Mouse (Mus musculus) heart, postnatal 0 days (tissue): ENCODE results near the gene Arf4. TPM values are rescaled to one million over a fixed set of nuclear protein-coding genes. Genes with fewer than 3 reads are reported as not detected.
"Not testable (repeated sequence)": the region's sequence is repeated elsewhere in the genome, so short reads cannot be mapped to it uniquely, and the experiment has no call there.

Experiments used
- ATAC-seq: fragments of 200-750 bp; cut with Nextera tagmentation; 2 replicates; pipeline ENCODE4 v1.8.0; 2017; ENCODE audit warnings: low read depth, moderate number of reproducible peaks, moderate library complexity; ENCODE audit not compliant: insufficient read depth
- DNase-seq: peaks from one replicate; pipeline ENCODE4 v3.0.0-alpha.2; 2016; ENCODE audit warnings: low spot score
- H3K27ac ChIP-seq: fragments of 300-500 bp; sonication (generic); 2 replicates; pipeline ENCODE4 v1.5.1; 2014; ENCODE audit warnings: low read depth, mild to moderate bottlenecking
- H3K27me3 ChIP-seq: fragments of 300-500 bp; sonication (generic); 2 replicates; pipeline ENCODE4 v1.6.1; 2014; ENCODE audit warnings: low read length, mixed read lengths; ENCODE audit not compliant: control insufficient read depth, insufficient read depth
- H3K36me3 ChIP-seq: fragments of 300-500 bp; sonication (generic); replicated peaks from 2 replicates; pipeline ENCODE4 v1.6.1; 2014; ENCODE audit warnings: low read length, mixed read lengths; ENCODE audit not compliant: control insufficient read depth, insufficient read depth
- H3K4me1 ChIP-seq: fragments of 300-500 bp; sonication (generic); 2 replicates; pipeline ENCODE4 v1.6.1; 2014; ENCODE audit warnings: antibody characterized with exemption; ENCODE audit not compliant: control insufficient read depth, insufficient read depth
- H3K4me2 ChIP-seq: fragments of 300-500 bp; sonication (generic); 2 replicates; pipeline ENCODE4 v1.6.1; 2014; ENCODE audit warnings: low read depth, mild to moderate bottlenecking, low read length, moderate library complexity
- H3K4me3 ChIP-seq: fragments of 300-500 bp; sonication (generic); 2 replicates; pipeline ENCODE4 v1.5.1; 2014; ENCODE audit warnings: low read depth, low read length
- H3K9ac ChIP-seq: fragments of 300-500 bp; sonication (generic); replicated peaks from 2 replicates; pipeline ENCODE4 v1.6.1; 2014; ENCODE audit warnings: low read depth, low read length, mixed read lengths
- H3K9me3 ChIP-seq: fragments of 300-500 bp; sonication (generic); replicated peaks from 2 replicates; pipeline ENCODE4 v1.6.1; 2016; ENCODE audit warnings: low read length; ENCODE audit not compliant: control insufficient read depth
- CTCF ChIP-seq: IDR thresholded peaks from 2 replicates; pipeline ENCODE4 v1.5.1; 2016; ENCODE audit warnings: antibody characterized with exemption, control low read depth, low read depth
- EP300 ChIP-seq: IDR thresholded peaks from 2 replicates; pipeline ENCODE4 v1.6.1; 2016; ENCODE audit warnings: antibody characterized with exemption, low read depth
- WGBS: fragments of 180-500 bp; shearing (Covaris S2); extraction: QIAGEN DNeasy Blood & Tissue Kit; methylation state at CpG from one replicate; pipeline ENCODE4 v1.1.7; 2014; 5-methylcytosine and 5-hydroxymethylcytosine counted together
- polyA plus RNA-seq: library from polyadenylated mRNA; unstranded; fragments of >200 nt; fragmentation: Nextera tagmentation; extraction: Ambion mirVana; gene quantifications from 2 replicates; pipeline ENCODE4 v1.2.1, GENCODE M21; 2015
- total RNA-seq: library from RNA; depleted of rRNA; stranded (reverse); fragments of >200 nt; gene quantifications from 2 replicates; pipeline ENCODE4 v1.2.3, GENCODE M21; 2014; ENCODE audit warnings: low replicate concordance

Gene Arf4
- total and polyA plus RNA-seq, 2 experiments from 2014 or later: 119 to 264 TPM

DNA sequence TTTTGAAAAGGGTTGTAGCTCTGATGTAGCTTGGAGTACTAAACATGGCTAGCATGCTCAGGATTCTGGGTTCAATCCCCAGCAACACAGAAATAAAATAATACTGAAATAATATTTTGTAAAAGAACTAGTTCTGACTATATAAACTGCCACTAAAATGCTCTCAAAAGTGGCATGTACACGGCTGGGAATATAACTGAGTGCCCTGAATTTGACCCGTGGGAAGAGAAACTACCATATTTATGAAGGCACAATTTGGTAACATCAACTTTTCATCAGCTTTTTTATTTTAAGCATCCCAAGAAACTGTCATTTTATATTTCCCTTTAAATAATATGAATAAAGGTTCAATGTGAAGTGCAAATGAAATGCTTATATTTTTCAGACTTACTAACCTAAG is 26.0 kb downstream of the Arf4 start:
- peaks cover 19% of the 10 kb centered on the region for H3K4me1 ChIP-seq
- no peaks in the 10 kb centered on the region for H3K9me3 ChIP-seq
- H3K36me3 ChIP-seq: peaks cover 26% of the 10 kb centered on the region
- ATAC-seq: no peak
- no peak overlapping the region for H3K4me3 ChIP-seq
- H3K9ac ChIP-seq: no peak overlapping the region
- no peaks in the 10 kb centered on the region for H3K27me3 ChIP-seq
- no peak overlapping the region for H3K27ac ChIP-seq
- no peak overlapping the region for H3K4me2 ChIP-seq
- 88% methylated on average over 2 of the region's 2 CpGs for WGBS
- no peak for DNase-seq
- TF ChIP-seq EP300 (no peak), CTCF (no peak)

- TF ChIP-seq CTCF (no peak), EP300 (no peak)
- peak overlapping the region; percentile 92 for H3K27ac ChIP-seq
- no peak for ATAC-seq
- peak overlapping the region; percentile 91 for H3K4me3 ChIP-seq
- no peaks in the 10 kb centered on the region for H3K9me3 ChIP-seq
- peaks cover 25% of the 10 kb centered on the region for H3K4me1 ChIP-seq
- peak overlapping the region; percentile 84 for H3K9ac ChIP-seq
- H3K27me3 ChIP-seq: no peaks in the 10 kb centered on the region
- H3K36me3 ChIP-seq: peaks cover 22% of the 10 kb centered on the region
- no peak for DNase-seq
- H3K4me2 ChIP-seq: peak overlapping the region; percentile 97
- WGBS: 13% methylated on average over 6 of the region's 6 CpGs
These were observed 30.1 kb downstream of the Arf4 start for GRCm38 (mm10) chr14:26667991-26668370.

DNA sequence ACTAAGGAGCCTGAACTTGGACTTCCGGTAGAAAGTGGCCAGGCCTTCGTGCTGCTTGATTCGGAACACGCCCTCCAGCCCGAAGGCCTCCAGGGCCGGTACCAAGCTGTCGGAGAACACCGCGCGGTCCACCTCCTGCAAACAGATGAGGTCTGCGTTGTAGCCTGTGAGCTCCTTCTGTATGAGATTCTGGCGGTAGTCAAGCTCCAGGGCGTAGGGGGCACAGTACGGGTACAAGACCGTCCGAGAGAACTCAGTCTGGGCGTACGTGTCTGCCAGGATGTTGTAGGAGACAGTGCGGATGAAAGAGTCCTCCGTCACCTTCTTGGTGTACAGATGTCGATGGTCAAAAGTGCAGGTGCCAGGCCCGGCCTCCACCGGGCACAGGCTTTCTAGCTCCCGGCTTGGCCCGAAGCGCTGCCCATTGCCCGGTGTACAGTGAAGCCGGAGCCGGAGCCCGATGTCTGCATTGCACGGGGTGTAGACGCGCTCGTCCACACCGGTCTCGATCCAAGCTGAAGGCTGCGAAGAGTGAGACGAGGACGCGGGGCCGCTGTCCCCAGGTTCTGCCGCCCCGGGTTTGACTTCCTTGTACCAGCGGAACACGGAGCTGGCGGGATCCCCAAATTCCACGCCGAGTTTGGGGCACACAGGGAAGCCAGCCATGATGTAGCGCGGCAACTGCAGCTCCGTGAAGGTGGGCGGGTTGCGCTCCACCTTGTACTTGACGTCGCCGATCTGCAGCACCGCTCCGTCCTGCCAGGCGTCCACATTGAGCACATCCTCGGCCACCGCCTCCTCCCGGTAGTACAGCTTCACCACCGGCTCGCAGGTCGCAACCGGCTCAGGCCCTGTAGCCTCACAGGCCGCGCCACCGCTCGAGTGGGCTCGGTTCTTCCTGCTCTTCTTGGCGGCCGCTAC is 30.8 kb downstream of the Arf4 start:
- Histone ChIP-seq H3K4me1 (peaks cover 25% of the 10 kb centered on the region), H3K27ac (peak overlapping the region; percentile 92), H3K4me2 (peak overlapping the region; percentile 97), H3K27me3 (no peaks in the 10 kb centered on the region), H3K9me3 (no peaks in the 10 kb centered on the region), H3K4me3 (peak overlapping the region; percentile 91), H3K36me3 (peaks cover 22% of the 10 kb centered on the region), H3K9ac (peak overlapping the region; percentile 84)
- no peak for TF ChIP-seq EP300
- no peak for TF ChIP-seq CTCF
- DNase-seq (no peak), ATAC-seq (peak; percentile 39)
- WGBS: under 1% methylated on average over 73 of the region's 73 CpGs

- Histone ChIP-seq H3K27me3 (no peaks in the 10 kb centered on the region), H3K36me3 (peaks cover 21% of the 10 kb centered on the region), H3K4me2 (peak within 1 kb of the TSS; percentile 97), H3K27ac (peak within 1 kb of the TSS; percentile 92), H3K9me3 (no peaks in the 10 kb centered on the region), H3K4me3 (peak within 1 kb of the TSS; percentile 91), H3K9ac (peak within 1 kb of the TSS; percentile 84), H3K4me1 (peaks cover 25% of the 10 kb centered on the region)
- ATAC-seq (peak; percentile 91), DNase-seq (peak; percentile 93)
- no peak for TF ChIP-seq CTCF
- TF ChIP-seq EP300: 0 out of 2 replicates have a peak, but pooled peaks have one; percentile 66
- WGBS: under 1% methylated on average over 70 of the region's 70 CpGs
These were observed 31.6 kb downstream of the Arf4 start, which contains the start of gene Pde12 for GRCm38 (mm10) chr14:26669292-26670073. Gene Pde12, minus strand, starts transcription at chr14:26669883.

- Histone ChIP-seq H3K27ac (no peak overlapping the region), H3K4me3 (no peak overlapping the region), H3K9me3 (no peaks in the 10 kb centered on the region), H3K4me1 (peaks cover 25% of the 10 kb centered on the region), H3K27me3 (no peaks in the 10 kb centered on the region), H3K4me2 (no peak overlapping the region), H3K9ac (no peak overlapping the region), H3K36me3 (peaks cover 8% of the 10 kb centered on the region)
- no peak for DNase-seq
- TF ChIP-seq EP300 (no peak), CTCF (no peak)
- ATAC-seq: no peak
These were observed 33.1 kb downstream of the Arf4 start for GRCm38 (mm10) chr14:26670964-26671363.

DNA sequence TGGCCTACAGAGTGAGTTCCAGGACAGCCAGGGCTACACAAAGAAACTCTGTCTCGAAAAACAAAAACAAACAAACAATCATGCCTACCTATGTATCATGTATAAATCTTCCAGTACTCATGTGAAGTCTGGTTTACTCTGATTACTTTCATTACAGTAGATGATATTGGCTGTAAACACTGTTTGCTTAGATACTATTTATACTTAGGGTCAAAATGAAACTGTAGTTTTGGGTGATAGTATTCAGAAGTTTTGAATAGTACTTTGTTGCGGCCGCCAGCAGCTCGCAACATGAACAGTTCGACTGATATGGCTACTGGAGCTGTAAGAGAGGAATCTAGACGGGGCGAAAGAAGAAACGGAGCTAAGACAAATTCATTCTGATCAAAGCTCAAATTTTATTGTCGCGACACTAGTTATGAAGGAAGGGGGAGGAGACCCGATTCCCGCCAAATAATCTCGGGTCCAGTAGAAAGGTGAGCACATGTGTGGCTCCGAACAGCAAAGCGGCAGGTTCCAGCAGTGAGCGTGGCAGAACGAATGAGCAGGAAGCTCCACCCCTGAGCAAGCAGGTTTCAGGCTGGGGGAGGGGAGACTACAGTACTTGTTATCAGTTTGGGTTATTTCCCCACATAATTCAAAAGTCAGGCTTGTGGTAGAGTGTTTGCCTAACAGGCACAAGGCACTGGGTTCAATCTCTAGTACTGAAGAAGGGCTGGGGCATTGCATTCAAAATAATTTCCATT is 34.2 kb downstream of the Arf4 start:
- peaks cover 16% of the 10 kb centered on the region; the same call in 1 of the 2 replicates for H3K4me1 ChIP-seq
- not testable (repeated sequence) for H3K4me3 ChIP-seq, H3K4me2 ChIP-seq, H3K27me3 ChIP-seq, H3K9me3 ChIP-seq, H3K36me3 ChIP-seq, ATAC-seq, DNase-seq, H3K9ac ChIP-seq, H3K27ac ChIP-seq
- whole genome bisulfite sequencing: 60% methylated on average over 17 of the region's 17 CpGs

GRCm38 (mm10) chr14:26674476-26675169 is 36.7 kb downstream of the Arf4 start:
- not testable (repeated sequence) for H3K27me3 ChIP-seq, H3K27ac ChIP-seq, H3K4me1 ChIP-seq, H3K9ac ChIP-seq, H3K36me3 ChIP-seq, DNase-seq, H3K4me2 ChIP-seq, H3K9me3 ChIP-seq, ATAC-seq, H3K4me3 ChIP-seq
- 81% methylated on average over 2 of the region's 2 CpGs for WGBS
